Mouse (Mus musculus) lung, adult 18-20 months (tissue): ENCODE measurements at regions not wholly inside any gene's neighbourhood (a gene's known extent, or its start where the extent isn't known, plus 50 kb on each side); places are given as distances from the start of the nearest gene placed in this dataset.

Experiments used
- DNase-seq, 2 experiments: peaks; one replicate each; pipeline ENCODE4 v3.0.0; 2022; ENCODE audit warnings: mixed read lengths in 2 of 2

DNA sequence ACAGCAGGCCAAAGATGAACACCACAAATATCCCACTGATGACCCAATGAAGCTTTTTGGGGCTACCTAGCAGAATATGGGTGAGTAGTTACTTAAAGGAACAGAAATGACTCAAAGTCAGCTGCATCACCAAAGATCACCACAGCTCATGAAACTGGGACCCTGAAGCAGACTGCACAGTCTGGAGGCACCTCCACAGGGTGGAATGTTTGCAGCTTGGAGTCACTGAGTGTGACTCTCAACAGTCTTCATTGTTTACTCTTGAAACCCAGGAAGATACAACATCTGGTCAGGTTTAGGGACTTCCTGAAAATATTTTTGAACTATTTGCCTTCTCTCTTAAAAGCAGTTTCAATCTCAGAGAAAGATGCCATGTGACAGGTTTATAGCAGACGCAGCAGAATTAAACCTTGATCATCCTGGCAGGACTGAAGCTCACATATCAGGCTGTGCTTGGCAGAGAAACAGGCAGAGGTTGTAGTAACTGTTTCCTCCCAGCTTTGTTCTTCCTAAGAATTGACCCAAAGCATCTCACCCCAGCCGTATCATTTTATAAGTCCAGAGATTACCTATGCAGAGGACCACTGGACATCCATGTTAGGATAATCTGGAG, 944.1 kb upstream of the Adgrl4 start:
- DNase-seq: no peak

DNA sequence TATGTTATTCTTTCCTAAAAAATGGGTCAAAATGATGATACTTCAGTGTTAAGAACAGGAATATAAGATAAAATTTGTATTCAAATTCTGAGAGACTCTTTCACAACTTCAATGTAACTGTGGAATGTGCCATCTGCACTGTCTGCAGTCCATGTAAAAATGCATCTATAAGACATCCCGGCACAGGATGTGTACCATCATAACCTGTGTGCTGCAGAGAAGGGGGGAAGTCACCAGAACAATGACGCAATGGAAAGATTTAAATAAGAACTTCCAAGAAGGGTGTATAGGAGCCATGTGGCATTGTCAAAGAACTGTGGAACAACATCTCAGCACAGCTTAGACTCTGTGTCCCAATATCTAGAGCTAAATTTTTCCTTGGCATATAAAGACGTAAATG, 906.7 kb upstream of the Adgrl4 start:
- DNase-seq: no peak

DNA sequence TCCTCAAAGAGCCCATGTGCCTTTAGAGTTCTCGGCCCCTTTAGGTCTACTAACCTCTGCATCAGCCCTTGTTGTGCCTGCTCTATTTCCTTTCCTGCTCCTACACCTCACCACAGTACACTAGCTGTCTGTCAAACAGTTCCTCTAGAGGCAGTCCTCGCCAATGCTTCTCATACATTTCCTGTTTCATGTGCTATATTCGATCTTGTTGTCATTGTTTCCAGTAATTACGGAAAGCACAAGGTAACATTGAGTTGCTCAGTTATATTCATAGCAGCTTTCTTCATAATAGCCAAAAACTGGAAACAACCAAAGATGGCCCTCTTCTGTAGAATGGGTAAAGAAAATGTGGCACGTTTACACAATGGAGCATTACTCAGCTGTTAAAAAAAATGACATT, 894.6 kb upstream of the Adgrl4 start:
- DNase-seq: no peak

DNA sequence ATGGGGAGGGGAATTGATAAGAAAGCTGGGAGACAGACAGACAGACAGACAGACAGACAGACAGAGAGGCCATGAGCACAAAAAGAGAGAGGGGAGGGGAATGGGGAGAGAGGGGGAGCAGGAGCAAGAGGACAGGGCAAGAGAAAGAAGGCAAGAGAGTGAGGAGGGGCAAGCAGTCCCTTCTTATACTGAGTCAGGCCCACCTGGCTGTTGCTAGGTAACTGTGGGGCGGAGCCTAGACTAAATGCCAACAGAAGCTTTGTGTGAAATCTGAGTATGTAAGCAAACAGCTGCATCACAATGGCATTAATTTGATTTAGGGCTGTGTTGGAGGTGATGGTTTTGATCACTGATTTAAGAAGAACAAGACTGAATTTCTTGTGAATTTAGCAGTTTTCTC, 849.2 kb upstream of the Adgrl4 start:
- DNase-seq: no peak

DNA sequence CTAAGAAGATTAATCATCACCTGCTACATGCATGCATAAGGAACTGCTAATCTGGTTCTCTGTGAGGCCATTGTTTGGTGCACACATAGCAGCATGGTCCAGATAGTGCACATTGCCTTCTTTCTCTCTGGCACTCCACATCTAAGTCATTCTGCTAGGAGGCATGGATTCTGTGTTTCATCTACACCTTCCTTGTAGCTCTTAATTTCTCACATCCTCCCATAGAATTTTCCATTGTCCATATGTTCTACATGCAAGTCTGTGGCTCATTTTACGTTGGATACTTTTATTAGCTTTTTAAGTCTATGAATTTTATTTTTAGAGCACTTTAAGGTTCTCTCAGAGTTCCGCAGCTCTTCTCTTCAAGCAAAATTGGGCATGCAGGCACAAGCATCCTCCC, 846.7 kb upstream of the Adgrl4 start:
- DNase-seq: no peak

DNA sequence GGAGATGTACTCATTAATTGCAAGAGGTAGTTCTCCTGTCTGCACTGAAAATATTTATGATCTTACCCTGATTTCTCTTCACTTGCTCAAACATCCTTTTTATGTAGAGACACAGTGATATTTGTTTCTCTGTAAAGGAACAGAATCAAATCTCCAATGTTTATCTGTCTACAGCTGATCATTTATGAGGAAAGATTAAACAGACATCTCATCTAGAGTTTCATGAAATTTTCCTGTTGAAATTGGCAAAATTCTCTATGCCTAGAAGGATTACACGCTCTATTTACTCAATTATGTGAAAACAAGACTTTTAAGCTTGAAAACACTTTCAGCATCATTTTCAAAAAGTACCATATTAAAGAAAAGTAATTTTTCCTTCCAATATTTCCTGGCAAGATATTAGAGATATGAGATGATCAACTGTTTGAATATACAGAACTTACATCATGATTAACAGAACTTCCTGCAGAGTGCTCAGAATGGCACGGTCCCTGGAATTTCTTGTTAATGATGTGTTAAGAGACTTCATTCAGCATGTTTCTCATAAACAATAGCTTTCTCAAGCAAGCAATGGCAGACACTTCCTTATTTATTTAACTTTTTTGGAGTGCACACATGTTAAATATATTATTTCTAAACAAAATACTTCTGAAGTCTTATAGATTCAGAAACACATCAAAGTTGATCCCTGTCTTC, 834.1 kb upstream of the Adgrl4 start:
- no peak for DNase-seq

DNA sequence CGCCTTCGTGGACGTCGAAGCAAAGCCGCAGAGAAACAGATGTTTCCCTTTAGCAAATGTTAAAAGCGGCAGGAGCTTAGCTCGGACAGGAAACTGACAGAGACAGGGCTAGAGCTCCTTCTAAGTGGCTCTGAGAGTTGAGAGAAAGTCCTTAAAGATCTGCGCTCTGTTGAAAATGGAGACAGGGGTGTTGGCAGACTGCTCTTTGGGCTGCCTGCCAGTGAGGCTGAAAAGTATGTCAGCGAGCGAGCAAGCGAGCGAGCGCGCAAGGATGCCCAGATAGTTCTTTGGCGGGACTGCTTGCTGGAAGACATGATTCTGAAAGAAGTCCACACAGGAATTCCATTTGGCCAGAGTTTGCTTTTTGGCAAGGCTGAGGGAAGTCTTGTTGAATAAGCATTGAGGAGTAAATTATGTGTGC, 827.0 kb upstream of the Adgrl4 start:
- DNase-seq: peak; percentile 31 to 32

DNA sequence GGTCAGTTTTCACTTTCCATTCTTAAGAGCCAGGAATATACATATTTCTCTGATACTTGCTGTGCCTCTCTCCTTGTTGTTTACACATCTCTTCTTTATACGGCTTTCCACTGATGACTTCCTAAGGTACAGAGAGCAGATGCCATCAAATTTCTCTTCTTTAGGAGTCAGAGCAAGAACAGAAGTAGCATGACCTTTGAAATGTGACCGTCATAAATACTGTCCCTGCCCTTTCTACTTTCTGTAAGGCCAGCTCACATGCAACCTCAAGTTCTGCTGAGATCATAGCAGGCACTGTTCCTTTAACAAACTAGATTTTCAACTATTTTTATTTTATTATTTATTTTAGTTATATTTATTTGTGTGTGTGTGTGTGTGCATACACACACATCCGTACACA, 800.1 kb upstream of the Adgrl4 start:
- DNase-seq: no peak

DNA sequence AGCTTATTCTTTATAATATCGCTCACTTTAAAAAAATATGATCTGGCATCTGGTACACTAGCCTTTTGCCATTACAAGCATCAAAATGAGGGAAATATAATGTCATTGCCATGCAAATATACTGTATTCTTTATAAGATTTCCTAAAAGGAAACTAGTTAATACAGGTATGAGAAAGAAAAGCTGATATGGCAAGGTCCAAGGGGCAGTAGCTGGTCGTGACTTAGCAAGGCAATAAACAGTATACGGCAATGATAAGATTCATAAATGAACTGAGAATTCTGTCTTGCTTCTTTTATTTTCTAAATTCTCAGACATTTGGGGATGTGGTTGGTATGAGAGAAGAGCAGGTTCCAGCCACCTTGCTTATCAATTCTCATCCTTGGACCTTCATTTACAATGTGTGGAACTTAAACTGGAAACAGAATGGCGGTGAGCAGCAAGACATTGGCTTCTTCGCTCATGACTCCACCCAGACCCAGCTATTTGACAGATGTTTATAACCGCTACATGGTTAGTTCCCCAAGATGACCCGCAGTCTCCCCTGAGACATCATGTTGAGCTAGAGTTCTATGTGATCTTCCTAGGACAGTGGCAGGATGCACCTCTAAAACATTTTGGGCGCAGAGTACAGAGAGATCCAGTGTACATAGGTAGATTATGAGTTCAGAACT, 797.5 kb upstream of the Adgrl4 start:
- no peak for DNase-seq

DNA sequence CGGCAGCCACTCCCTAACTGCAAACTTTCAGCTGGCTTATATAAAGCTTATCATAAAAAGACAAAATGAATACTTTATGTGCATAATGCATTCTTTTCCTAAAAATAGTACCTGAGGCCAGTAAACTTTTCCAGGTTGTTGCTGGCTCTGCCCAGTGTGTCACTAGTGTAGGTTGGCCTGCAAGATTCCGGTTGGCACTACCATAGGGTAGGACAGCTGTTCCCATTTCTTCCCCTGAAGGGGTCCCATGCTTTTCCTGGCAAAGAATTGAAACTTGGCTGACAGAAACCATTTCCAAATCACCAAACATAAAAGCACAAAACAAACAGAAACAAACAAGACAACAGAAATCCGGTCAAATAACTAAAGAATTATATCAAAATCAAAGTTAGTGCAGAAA, 789.6 kb upstream of the Adgrl4 start:
- no peak for DNase-seq

DNA sequence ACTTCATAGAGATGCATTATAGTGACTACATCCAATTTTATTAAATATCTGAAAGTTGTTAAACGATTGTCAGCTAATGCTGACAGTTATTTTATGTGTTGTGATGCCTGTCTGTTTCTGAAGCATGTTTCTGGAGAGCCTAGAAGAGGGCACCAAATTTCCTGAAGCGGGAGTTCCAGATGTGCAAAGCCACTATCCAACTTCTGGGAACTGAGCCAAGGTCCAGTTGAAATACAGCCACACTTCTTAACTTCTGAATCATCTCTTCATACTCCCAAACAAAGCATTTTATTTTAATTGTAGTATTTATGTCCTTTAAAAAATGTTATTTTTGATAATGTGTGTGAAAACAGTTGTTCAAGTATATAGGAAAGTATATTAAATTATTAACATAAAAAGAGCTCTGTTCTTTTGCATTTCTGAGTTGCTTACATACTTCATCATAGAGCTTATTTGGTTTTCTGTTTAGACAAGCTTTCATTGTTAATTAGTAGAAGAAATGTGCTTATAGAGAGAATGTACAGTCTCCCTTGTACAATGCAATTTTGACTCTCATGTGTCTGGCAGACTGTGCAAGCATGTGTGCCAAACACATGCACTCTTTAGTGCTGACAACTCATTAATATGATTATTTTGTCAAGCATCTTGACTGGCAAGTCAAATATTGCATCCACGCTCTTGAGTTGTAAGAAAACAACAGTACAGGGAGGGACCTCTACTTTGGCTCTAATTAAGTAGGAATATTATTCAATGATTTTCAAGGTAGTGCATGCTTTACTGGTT, 787.7 kb upstream of the Adgrl4 start:
- peak in 1 of 2 experiments; percentile 0 for DNase-seq

DNA sequence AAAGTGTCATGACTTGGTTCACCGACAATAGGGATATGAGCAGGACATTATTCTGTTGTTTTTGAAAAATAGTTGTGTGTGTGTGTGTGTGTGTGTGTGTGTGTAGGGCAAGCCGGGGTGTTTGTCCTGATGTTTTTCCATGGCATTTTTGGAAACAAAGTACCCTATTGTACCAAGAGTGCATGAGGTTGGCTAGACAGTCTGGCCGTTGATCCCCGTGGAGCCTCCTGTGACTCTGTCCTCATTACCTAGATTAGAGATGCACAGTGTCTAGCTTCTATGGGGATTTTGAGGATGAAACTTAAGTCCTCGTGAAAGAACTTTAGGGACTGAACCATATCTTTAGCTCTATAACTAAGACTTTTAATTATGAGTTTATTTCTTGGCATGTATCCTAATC, 741.9 kb upstream of the Adgrl4 start:
- no peak for DNase-seq

DNA sequence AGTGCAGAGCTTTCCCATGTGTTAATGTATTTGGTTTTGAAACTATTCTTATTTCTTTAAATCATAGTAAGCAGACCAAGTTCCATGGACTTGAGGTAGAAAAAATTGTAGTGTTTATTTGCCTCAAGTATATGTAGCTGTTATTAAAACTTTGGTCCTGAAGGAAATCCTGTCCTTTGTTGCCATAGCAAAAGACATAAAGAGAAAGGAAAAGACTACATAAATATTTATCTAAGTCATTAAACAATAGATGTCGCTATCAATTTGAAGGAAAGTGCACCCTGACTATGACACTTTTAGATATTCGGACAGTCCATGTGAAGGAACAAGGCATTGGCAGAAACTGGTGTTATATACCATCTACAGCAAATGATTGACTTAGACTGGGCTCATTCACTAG, 737.7 kb upstream of the Adgrl4 start:
- no peak for DNase-seq
